Mouse (Mus musculus) 3T3-L1 (cell line): ENCODE data around the gene Traf3ip2.

Experiments
- DNase-seq: peaks from one replicate; pipeline ENCODE4 v3.0.0-alpha.2; 2015; ENCODE audit warnings: low read depth, low spot score

Gene Traf3ip2

DNA sequence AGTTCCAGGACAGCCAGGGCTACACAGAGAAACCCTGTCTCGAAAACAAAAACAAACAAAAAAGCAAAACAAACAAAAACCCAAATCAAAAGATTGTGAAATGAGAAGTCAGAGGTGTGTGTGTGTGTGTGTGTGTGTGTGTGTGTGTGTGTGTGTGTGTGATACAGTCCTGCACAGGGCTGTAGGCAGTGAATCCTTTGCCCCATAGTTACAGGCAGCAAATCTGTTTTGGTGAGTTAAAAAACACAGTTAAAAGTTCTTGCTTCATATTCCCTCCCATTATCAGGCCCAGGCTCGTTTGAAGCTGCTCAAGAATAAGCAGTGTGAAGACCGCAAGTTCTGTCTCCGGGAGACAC, at the start of gene Traf3ip2:
TSS of gene Traf3ip2 (plus strand) at position 302 of the 356 bp plus-strand sequence.
- DNase-seq: no peak

DNA sequence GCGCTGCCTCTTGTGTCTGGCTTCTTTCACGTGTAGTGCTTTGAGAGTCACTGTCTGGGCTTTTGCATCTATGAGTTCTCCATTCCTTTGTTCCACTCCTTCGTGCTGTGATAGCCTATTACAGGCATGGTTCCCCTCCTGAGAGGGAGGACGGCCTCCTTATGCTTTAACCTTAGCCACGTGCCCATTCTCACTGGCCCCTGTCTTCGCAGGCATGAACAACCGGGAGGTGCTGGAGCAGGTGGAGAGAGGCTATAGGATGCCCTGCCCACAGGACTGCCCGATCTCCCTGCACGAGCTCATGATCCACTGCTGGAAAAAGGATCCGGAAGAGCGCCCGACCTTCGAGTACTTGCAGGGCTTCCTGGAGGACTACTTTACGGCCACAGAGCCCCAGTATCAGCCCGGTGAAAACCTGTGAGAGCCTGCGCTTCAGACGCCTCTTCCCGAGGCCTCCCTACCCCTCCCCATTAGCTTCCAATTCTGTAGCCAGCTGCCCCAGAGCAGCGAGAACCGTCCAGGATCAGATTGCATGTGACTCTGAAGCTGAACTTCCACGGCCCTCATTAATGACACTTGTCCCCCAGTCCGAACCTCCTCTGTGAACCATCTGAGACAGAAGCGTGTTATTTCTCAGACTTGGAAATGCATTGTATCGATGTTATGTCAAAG, 49.0 kb upstream of the Traf3ip2 start:
- no peak for DNase-seq

DNA sequence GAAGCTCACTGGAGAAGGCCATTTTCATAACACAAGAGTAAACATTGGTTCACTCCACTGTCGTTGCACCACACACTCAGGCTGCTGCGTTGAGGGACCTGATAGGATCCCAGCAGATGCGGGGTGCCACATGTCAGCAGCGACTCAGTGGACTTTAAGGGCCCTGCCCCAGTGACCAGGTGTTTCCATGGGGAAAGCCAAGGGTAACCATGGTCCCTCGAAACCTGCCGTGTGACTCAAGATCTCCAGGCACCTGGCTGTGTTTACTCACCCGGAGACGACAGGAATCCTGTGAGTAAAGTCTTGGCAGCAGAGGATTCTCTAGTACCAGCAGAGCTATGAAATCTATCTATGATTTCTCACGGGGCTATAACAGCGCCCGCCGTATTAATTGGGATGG, 45.8 kb upstream of the Traf3ip2 start:
- no peak for DNase-seq

DNA sequence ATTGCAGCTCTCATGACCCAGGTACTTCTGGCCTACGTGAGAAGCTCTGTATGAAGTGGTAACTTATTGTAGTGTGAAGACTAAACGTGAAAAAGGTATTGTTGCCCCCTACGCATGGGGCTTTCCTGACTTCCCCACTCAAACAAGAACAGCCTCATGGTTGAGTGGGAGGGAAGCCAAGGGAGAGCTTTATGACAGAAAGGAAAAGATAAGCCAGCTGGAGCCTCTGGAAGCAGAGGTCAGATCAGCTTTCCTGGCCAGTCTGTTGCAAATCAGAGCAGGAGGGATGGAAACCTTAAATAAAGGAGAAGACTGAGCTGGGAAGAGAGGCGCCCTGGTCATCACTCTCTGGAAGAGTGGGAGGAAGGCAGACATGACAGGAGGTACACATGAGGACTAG, 43.7 kb upstream of the Traf3ip2 start:
- DNase-seq: no peak

DNA sequence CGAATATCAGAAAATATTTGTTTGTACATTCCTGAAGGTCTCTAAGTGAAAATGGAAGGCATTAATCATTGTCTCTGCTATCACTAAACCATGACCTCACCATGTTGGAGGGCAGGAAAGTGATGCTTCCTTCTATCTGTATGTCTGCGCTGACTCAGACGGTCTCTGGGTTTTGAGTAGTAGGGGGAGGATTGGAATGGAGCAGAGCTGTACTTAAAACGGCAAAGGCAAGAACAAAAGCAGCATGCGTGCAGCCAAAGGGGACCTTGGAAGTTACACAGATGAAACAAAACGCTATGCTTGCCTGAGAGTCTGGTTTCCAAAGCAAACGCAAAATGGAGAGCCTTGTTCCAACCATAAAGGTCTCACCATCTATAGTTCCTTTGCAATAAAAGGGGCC, 41.7 kb upstream of the Traf3ip2 start:
- DNase-seq: peak; percentile 44

DNA sequence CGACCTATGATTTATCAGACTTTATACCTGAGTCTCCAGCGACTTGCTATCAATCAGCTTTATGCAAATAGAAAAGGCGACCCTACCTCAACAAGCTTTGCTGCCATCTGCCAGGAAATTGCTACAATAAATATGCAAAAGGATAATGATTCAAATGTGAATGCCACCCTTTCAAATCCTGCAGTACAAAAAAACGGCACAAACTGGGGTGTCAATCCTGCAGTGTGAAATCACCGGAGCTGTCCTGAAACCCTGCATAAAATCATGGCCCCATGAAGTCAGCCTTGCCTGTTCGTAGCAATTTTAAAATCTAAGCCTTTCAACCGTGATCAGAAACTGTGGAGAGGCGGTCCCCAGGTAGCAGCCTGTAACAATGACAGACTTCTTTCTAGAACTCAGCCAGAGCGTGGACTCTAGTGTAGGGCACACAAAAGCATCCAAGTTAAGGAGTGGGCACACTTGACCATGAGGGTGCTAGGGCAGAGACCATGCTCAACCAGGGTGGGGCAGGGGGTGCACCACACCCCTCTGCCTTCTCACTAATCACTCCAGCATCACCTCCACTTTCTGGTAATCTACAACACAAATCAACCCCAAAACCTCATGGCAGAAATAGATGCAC, 40.6 kb upstream of the Traf3ip2 start:
- DNase-seq: no peak

DNA sequence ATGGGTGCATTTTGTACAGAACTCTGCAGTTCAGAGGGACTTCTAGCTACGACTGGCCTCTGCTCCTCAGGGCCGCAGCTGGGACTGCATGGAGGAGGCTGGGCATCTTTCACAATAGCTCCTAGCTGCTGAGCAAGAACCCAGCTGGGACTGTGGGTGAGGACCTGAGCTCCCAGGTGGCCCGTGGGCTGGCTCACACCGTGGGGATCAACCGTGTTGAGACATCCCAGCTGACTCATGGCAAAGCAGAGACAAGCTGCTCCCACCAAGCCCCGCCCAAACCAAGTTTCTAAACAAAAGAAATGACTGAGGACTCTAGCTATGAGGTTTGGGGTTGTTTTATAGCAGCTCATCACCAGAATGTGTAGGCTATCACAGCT, 40.1 kb upstream of the Traf3ip2 start:
- DNase-seq: peak; percentile 85

DNA sequence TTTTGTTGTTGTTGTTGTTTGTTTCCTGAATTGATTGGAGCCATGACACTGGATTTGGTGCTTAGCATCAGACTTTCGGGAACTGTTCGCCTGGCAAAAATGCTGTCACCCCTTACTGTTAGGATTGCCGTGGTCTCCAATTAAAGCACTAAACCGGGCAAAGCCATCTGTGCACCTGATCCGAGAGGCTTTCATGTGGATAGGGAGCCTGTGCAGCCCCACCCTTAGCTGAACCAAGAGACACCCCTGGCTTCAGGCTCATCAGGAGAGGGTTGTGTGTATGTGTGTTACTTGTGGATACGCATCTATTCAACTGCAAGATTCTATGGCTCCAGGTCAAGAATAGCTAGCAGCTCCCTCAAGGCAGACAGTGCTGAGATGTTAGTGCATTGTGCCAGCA, 36.3 kb upstream of the Traf3ip2 start:
- DNase-seq: no peak

DNA sequence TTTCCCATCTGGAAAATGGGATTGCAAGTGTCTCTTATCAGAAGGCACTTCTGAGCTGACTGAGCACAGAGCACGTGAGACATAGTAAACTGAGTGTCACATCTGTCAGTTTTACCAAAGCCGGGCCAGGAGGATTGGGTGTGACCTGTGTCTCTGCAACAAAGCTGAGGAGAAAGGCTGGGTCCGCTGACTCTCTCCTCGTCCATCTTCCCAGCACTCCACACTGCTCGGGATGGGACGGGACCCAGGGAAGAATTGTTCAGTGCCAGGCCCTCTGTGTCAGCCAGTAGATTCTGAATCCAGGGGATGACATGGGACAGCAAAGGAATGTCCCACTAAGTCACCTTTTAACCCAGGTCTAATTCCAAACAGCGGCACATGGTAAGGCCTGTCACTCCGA, 32.3 kb upstream of the Traf3ip2 start:
- no peak for DNase-seq

DNA sequence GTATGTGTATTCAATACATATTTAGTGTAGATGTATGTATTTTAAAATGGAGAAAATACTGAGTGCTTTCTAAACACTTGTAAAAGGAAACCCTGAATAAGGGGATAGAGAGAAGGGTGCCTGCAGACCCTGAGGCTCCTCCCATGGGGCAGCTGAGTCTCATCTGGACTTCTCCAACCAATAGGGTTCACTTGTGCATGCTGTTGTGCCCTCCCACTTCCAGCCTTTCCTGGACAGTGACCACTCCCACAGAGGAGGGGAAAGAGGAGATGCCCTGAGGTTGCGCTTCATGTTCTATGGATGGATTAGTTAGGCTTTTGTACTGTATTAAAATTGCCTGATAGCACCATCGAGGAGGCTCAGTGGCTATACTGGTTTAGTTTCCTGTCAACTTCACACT, 30.3 kb upstream of the Traf3ip2 start:
- DNase-seq: no peak

DNA sequence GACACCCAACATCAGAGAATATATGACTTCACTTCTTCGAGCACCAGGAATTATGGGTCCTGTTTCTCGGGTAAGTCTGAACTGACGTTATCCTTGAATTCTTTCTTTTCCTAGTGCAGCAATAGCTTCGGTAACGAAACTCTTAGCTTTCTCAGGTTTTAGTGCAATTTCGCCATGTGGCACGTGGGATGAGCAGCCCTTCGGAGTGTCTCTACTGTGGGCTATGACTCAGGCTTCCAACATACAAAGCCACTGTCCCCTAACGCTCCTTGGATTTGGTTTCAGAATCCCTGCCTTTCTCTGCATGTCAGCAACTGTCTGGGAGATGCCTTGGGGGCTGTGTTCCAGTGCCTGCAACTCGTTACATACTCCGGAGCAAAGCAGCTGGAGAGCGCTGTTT, 29.0 kb upstream of the Traf3ip2 start:
- no peak for DNase-seq

DNA sequence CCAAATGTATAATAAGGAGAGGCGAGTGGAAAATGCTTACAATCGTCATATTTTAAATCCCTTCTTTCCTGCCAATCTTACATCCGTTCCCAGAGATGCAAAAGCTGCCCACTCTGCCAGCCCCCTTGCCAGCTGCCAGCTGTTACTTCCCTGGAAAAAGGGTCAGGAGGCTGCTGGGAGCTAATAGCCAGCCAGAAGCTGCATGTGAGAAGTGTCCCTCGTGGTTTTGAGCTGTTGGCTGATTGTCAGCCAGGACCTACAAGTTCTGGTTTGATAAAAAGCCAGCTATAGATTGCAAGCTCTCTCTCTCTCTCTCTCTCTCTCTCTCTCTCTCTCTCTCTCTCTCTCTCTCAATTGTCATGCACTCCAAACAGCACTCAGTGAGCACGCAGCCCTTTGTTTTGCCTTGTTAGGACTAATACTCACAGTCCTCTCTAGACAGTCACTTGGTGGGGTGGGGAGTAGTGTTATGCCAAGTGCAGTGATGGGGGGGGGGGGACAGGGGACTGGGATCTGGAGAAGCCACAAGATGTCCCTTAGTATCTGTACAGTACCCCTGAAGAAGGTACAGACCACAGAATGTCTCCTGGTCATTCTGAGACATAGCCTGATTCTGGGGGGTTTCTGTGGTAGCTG, 25.3 kb upstream of the Traf3ip2 start:
- no peak for DNase-seq

DNA sequence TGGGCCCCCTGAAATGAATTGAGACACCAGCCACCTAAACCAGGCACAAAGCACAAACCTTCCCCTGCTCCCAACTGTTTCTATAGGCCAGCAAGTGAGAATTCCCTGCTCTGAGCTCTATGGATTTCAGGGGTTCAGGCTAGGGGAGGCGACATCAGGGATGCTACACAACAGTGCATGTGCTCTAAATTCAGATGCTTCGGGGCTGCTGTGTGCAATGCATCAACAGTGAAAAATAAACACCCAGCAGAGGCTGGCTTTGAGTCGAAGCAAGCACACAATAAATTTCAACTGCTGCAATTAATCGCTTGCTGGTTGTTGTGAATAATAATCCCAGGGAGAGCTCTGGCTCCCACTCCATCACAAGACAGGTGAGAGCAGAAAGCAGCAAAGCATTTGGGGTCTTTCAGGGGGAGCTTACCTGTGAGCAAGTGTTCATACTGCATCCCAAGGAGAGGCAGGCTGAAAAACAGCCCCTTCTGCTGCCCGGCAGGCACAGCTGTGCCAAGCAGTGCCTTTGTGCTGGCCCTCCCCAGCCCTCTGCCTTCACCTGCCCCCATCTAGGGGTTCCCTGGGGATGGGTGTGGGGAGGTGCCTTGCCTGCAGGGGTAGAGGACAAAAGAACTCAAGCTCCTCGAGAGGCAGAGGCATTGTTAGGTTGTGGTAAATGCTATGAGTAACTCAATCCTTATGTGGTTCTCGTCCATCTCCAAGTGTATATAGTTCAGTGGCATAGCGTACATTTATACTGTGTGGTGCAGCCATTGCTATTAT, 24.6 kb upstream of the Traf3ip2 start:
- no peak for DNase-seq

DNA sequence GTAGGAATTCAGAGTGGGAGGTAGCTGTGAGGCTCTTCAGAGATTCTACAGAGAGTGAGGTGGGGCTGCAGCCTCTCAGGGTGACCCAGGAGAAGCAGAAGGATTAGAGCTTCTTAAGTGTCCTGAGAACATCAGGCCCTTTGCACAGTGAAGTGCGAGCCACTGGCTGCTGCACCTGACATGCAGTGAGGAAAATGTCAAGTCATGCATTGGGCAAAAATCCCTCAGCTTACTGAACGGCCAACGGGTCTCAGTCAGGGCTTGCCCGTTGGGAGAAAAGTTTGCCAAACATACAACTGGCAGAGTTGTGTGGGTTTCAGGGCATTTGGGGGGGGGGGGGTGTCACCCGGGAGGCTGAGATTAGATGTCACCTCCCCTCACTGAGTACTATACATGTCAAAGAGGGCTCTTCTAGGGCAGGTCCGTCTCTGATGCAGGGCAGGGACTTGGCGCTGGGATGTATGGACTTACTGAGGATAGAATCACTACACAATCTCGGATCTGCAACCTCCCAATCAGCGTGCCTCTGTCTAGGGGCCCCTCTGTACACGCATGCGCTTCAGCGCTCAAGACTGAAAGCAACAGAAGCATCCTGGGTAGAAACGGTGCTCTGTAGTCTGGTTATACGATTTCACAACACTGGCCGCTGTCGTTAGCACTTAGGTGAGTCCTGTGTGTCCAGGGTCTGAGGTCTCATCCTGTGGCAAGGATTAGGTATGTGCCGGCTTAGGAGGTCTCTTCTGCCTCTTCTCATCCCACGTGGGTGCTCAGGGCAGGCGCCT, 22.8 kb upstream of the Traf3ip2 start:
- no peak for DNase-seq

DNA sequence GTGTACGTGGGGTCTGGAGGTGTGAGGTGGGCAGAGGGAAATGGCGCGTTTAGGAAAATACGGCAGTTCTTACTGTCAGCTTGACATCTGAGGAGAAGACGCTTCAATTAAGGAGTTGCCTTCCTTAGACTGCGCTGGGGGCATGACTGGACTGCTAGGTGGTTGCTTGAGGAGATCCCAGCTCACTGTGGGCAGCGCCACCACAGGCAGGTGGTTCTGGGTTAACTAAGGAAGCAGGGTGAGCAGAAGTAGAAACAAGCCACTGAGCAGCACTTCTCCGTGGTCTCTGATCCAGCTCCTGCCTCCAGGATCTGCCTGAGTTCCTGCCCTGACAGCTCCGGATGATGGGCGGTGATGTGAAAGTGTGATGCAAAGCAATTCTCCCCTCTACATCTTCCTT, 22.1 kb upstream of the Traf3ip2 start:
- DNase-seq: no peak

DNA sequence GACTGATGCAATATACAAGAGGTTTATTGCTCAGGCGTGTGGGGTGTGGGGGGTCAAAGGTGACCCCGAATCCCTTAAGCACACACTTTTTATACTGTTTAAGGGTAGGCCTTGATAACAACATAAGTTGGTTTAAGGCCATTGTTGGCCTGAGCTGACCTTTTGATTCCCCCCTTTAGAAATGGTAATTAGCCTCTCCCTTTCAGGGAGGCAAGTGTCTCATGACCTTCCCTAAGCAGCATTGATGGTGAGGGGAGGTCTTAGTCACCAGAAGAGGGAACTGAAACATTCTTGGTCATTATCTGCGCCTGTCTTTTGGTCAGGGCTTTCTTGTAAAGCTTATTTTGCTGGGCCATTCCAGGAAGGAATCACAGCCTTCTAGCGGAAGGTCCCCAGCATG, 20.2 kb upstream of the Traf3ip2 start:
- no peak for DNase-seq

DNA sequence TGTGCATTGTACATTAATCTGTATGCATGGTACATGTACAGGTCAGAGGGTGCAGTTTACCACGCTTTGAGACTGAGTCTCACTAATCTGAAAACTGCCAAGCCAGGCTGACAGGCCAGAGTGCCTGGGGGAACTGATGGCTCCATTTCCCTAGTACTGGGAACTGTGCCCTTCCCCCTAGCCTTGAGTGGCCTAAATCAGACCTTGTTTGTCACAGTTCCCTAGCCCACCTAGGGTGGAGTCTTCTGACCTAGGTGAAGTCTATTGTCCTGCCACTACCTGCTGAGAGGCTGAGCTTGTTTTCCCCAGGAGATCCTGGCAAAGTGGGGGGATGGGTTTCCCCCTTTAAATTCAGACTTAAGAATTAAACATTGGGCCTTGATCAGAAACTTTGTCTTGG, 18.0 kb upstream of the Traf3ip2 start:
- DNase-seq: no peak

DNA sequence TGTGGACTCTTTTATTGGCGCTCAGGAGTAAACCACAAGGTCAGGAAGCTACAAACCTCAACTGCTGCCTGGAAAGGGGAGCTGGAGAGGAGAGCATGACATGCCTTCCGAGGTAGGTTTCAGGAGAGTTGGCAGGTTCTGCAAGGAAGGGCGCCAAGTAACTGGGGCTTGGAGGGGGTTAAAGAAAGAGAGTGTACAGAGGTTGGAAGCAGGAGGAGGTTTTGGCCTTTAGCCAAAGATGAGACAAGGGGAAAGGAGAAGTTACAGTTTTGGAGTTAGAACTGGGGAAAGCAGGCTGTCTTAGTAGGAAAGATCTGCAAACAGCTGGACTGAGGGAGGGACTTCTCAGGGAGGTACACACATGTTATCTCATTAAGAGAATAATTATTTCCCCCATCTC, 16.9 kb upstream of the Traf3ip2 start:
- peak; percentile 73 for DNase-seq

DNA sequence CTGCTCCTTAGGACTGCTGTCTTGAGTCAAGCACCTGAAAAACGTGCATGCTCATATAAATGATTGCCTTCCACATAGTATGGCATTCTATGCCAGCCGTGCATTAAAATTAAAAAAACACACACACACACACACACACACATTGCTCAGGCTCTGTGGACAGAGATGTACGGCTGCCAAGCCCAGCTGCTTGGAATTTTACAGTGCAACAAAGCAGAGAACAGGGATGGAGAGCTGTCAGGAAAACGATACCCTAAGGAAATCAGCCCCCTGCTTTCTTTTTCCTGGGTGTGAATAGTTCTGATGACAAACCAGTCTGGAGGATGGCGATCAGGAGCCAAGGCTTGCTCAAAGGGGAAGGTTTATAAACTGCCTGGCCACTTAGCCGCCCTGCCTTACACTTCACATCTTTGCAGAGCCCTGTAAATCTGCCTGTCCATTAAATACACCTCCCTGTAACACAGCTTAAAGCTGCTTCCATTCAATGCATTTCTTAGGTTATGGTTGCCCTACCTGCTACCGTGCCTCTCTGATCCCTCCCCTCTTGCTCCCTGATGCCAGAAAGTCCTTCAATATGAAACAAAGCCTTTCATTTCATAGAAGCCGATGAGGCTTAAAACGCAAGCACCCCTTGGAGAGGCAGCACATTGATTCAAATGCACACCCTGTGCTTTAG, 15.5 kb upstream of the Traf3ip2 start:
- no peak for DNase-seq

DNA sequence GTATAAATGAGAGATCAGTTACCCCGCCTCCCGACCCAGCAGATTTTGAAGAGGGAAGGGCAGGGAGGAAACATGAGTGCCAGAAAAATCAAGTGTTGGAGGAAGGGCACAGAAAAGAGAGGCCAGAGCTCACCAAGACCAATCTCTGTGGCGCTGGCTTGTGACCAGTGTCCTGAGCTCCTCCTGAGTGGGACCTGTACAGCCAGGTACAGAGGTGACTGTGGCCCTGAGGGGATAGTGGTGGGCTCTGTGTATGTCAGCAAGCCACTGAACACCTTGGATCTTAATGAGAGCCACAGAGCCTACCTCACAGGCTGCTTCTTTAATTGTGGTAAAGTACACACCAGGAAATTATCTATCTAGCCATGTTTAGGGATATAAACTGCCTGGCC, 14.9 kb upstream of the Traf3ip2 start:
- no peak for DNase-seq

DNA sequence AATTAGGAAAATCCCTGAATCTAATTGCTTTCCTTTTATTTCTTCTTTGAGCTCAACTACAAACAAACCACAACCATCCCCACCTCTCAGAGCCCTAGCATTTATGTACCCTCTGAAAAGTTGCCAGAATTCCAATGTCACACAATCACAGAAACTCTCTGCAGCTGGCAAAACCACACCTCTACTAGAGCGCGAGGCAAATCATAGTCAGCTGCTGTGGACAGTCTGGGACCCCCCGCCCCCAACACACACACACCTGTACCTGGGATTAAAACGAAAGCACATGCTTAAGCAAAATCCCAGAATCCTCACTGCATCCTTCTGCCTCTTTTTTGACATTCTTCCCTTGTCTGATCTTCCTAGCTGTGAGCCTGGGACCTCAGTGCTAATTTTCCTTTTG, 13.1 kb upstream of the Traf3ip2 start:
- DNase-seq: no peak
